Mouse (Mus musculus) forebrain, embryonic 12.5 days (tissue): ENCODE results near the gene Simc1. TPM values are rescaled to one million over a fixed set of nuclear protein-coding genes. Genes with fewer than 3 reads are reported as not detected.
"Not testable (repeated sequence)": the region's sequence is repeated elsewhere in the genome, so short reads cannot be mapped to it uniquely, and the experiment has no call there.

Source experiments
- ATAC-seq: fragments of 200-750 bp; cut with Nextera tagmentation; 2 replicates; pipeline ENCODE4 v1.8.0; 2017; ENCODE audit warnings: moderate TSS enrichment; ENCODE audit not compliant: low FRiP score
- H3K27ac ChIP-seq: fragments of 300-500 bp; sonication (generic); 2 replicates; pipeline ENCODE4 v1.5.1; 2016; ENCODE audit warnings: mild to moderate bottlenecking
- H3K27me3 ChIP-seq: fragments of 300-500 bp; sonication (generic); 2 replicates; pipeline ENCODE4 v1.6.1; 2016; ENCODE audit warnings: mild to moderate bottlenecking
- H3K36me3 ChIP-seq: fragments of 300-500 bp; sonication (generic); replicated peaks from 2 replicates; pipeline ENCODE4 v1.6.1; 2016; ENCODE audit warnings: mild to moderate bottlenecking
- H3K4me1 ChIP-seq: fragments of 300-500 bp; sonication (generic); 2 replicates; pipeline ENCODE4 v1.6.1; 2016
- H3K4me2 ChIP-seq: fragments of 300-500 bp; sonication (generic); 2 replicates; pipeline ENCODE4 v1.6.1; 2016; ENCODE audit warnings: mild to moderate bottlenecking, moderate library complexity
- H3K4me3 ChIP-seq: fragments of 300-500 bp; sonication (generic); replicated peaks from 2 replicates; pipeline ENCODE4 v1.5.1; 2016; ENCODE audit warnings: mild to moderate bottlenecking
- H3K9ac ChIP-seq: fragments of 300-500 bp; sonication (generic); 2 replicates; pipeline ENCODE4 v1.6.1; 2016; ENCODE audit warnings: mild to moderate bottlenecking
- H3K9me3 ChIP-seq: fragments of 300-500 bp; sonication (generic); 2 replicates; pipeline ENCODE4 v1.6.1; 2016
- WGBS: fragments of 180-500 bp; shearing (Covaris S2); methylation state at CpG from one replicate; pipeline ENCODE4 v1.1.7; 2016; 5-methylcytosine and 5-hydroxymethylcytosine counted together
- polyA plus RNA-seq: library from polyadenylated mRNA; unstranded; fragments of >200 nt; fragmentation: Nextera tagmentation; extraction: Ambion mirVana; gene quantifications from 2 replicates; pipeline ENCODE4 v1.2.1, GENCODE M21; 2016

The Simc1 gene
- polyA plus RNA-seq, 1 experiment from 2014 or later = 20.3 TPM

DNA sequence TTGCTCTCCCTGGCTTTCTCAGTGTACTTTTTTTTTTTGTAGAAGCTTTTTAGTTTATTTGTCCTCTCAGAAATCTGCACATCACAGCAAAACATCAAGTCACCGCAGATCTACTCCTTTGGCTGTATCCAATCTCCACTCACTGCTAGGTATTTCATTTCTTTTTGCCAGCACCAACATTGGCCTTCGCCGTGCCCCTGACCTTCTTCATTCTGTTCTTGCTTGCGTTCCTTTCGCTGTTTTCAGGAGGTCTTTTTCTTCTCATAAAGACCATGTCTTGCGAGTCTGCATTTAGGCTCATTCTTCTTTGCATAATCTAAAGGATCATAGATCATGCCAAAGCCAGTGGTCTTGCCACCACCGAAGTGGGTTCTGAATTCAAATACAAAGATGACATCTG, 4.0 kb upstream of the Simc1 start:
- not testable (repeated sequence) for H3K4me3 ChIP-seq, H3K9me3 ChIP-seq, H3K9ac ChIP-seq, H3K4me1 ChIP-seq, H3K4me2 ChIP-seq, ATAC-seq, H3K27ac ChIP-seq, H3K36me3 ChIP-seq, H3K27me3 ChIP-seq
- WGBS = 91% methylated on average over 7 of the region's 7 CpGs

GRCm38 (mm10) chr13:54501352-54501751, 2.2 kb upstream of the Simc1 start:
- Histone ChIP-seq H3K4me1 (peaks cover 17% of the 10 kb centered on the region), H3K9ac (no peak overlapping the region), H3K36me3 (no peaks in the 10 kb centered on the region), H3K27ac (no peak overlapping the region), H3K27me3 (peaks cover 6% of the 10 kb centered on the region), H3K4me3 (no peak overlapping the region), H3K9me3 (no peaks in the 10 kb centered on the region), H3K4me2 (no peak overlapping the region)
- ATAC-seq = no peak
- 80% methylated on average over 2 of the region's 2 CpGs for WGBS

- Histone ChIP-seq H3K4me3 (no peak overlapping the region), H3K9ac (no peak overlapping the region), H3K36me3 (no peaks in the 10 kb centered on the region), H3K27me3 (peaks cover 6% of the 10 kb centered on the region), H3K4me1 (peaks cover 17% of the 10 kb centered on the region), H3K9me3 (no peaks in the 10 kb centered on the region), H3K27ac (no peak overlapping the region), H3K4me2 (no peak overlapping the region)
- ATAC-seq = no peak
- 69% methylated on average over 3 of the region's 3 CpGs for WGBS
Measured at GRCm38 (mm10) chr13:54501957-54502690, 1.5 kb upstream of the Simc1 start.

GRCm38 (mm10) chr13:54503278-54503603, 338 bp upstream of the Simc1 start:
- H3K9ac ChIP-seq = peak overlapping the region; percentile 88
- H3K27me3 ChIP-seq = peaks cover 6% of the 10 kb centered on the region
- no peaks in the 10 kb centered on the region for H3K36me3 ChIP-seq
- peak; percentile 73 for ATAC-seq
- under 1% methylated on average over 14 of the region's 14 CpGs for WGBS
- peaks cover 17% of the 10 kb centered on the region for H3K4me1 ChIP-seq
- H3K4me2 ChIP-seq = peak overlapping the region; percentile 89
- peak overlapping the region; percentile 75; the same call in 1 of the 2 replicates for H3K27ac ChIP-seq
- H3K9me3 ChIP-seq = no peaks in the 10 kb centered on the region
- H3K4me3 ChIP-seq = peak overlapping the region; percentile 77

GRCm38 (mm10) chr13:54504611-54505260, 1.2 kb downstream of the Simc1 start:
- 46% methylated on average over 7 of the region's 7 CpGs for WGBS
- peaks cover 6% of the 10 kb centered on the region for H3K27me3 ChIP-seq
- peak overlapping the region; percentile 77 for H3K4me3 ChIP-seq
- peaks cover 17% of the 10 kb centered on the region for H3K4me1 ChIP-seq
- H3K9ac ChIP-seq = peak overlapping the region; percentile 88
- no peaks in the 10 kb centered on the region for H3K36me3 ChIP-seq
- no peak for ATAC-seq
- H3K9me3 ChIP-seq = no peaks in the 10 kb centered on the region
- H3K4me2 ChIP-seq = peak overlapping the region; percentile 89
- peak overlapping the region; percentile 75; the same call in 1 of the 2 replicates for H3K27ac ChIP-seq

DNA sequence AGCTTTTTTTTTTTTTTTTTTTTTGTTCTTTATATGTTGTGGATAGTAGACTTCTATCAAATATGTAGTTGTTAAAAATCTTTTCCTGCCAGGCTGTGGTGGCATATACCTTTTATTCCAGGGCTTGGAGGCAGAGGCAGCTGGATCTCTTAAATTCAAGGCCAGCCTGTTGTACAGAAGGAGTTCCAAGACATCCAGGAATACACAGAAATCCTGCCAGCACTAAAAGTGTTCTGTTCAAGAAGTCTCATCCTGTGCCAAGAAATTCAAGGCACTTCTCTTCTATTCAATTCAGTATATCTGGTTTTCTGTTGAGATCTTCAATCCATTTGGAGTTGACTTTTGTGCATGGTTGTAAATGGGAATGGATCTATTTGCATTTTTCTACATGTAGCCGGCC, 2.3 kb downstream of the Simc1 start:
- Histone ChIP-seq H3K4me2 (no peak overlapping the region), H3K4me3 (no peak overlapping the region), H3K9me3 (no peaks in the 10 kb centered on the region), H3K27ac (no peak overlapping the region), H3K27me3 (peaks cover 6% of the 10 kb centered on the region), H3K4me1 (peaks cover 17% of the 10 kb centered on the region), H3K36me3 (no peaks in the 10 kb centered on the region), H3K9ac (no peak overlapping the region)
- WGBS = 92% methylated on average over 1 of the region's 1 CpGs
- no peak for ATAC-seq

GRCm38 (mm10) chr13:54520221-54520620, 16.6 kb downstream of the Simc1 start:
- no peak overlapping the region for H3K27ac ChIP-seq
- no peaks in the 10 kb centered on the region for H3K9me3 ChIP-seq
- ATAC-seq = no peak
- H3K9ac ChIP-seq = no peak overlapping the region
- 90% methylated on average over 4 of the region's 4 CpGs for WGBS
- no peak overlapping the region for H3K4me3 ChIP-seq
- no peaks in the 10 kb centered on the region for H3K4me1 ChIP-seq
- no peaks in the 10 kb centered on the region for H3K27me3 ChIP-seq
- peaks cover 18% of the 10 kb centered on the region for H3K36me3 ChIP-seq
- no peak overlapping the region for H3K4me2 ChIP-seq

DNA sequence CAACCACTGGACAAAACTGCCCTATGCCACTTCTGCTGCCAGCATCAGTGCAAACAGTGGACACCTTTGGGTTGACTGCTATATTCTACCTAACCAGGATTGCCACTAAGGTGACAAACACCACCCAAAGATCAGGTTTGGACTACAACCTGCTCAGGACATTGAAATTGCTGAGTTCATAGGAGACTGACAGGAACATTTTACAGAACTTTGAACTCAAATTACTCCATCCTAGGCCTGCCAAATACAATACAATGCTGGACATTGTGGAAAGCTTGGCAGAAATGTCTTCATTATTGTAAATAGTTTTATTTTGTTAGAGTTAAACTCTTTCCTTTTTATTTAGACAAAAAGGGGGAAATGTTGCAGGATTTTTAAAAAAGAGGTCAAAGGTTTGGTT, 17.6 kb downstream of the Simc1 start:
- Histone ChIP-seq H3K9ac (no peak overlapping the region), H3K27ac (no peak overlapping the region), H3K4me2 (no peak overlapping the region), H3K36me3 (peaks cover 22% of the 10 kb centered on the region), H3K27me3 (no peaks in the 10 kb centered on the region), H3K4me3 (no peak overlapping the region), H3K4me1 (no peaks in the 10 kb centered on the region), H3K9me3 (no peaks in the 10 kb centered on the region)
- no peak for ATAC-seq

- no peak for ATAC-seq
- no peak overlapping the region for H3K4me3 ChIP-seq
- H3K27ac ChIP-seq = no peak overlapping the region
- no peak overlapping the region for H3K9ac ChIP-seq
- no peaks in the 10 kb centered on the region for H3K4me1 ChIP-seq
- peaks cover 67% of the 10 kb centered on the region for H3K36me3 ChIP-seq
- no peaks in the 10 kb centered on the region for H3K27me3 ChIP-seq
- no peak overlapping the region for H3K4me2 ChIP-seq
- WGBS = 88% methylated on average over 6 of the region's 6 CpGs
- no peaks in the 10 kb centered on the region for H3K9me3 ChIP-seq
Measured at GRCm38 (mm10) chr13:54527140-54527539, 23.6 kb downstream of the Simc1 start.

- no peak for ATAC-seq
- Histone ChIP-seq H3K27ac (no peak overlapping the region), H3K9ac (no peak overlapping the region), H3K36me3 (peaks cover 66% of the 10 kb centered on the region), H3K4me3 (no peak overlapping the region), H3K27me3 (no peaks in the 10 kb centered on the region), H3K4me1 (no peaks in the 10 kb centered on the region), H3K4me2 (no peak overlapping the region), H3K9me3 (no peaks in the 10 kb centered on the region)
Measured at GRCm38 (mm10) chr13:54532134-54532533, 28.6 kb downstream of the Simc1 start.

- no peaks in the 10 kb centered on the region for H3K27me3 ChIP-seq
- H3K27ac ChIP-seq = no peak overlapping the region
- ATAC-seq = no peak
- H3K9ac ChIP-seq = no peak overlapping the region
- H3K4me3 ChIP-seq = no peak overlapping the region
- WGBS = 84% methylated on average over 7 of the region's 7 CpGs
- H3K36me3 ChIP-seq = peaks cover 57% of the 10 kb centered on the region
- H3K4me1 ChIP-seq = no peaks in the 10 kb centered on the region
- no peak overlapping the region for H3K4me2 ChIP-seq
- H3K9me3 ChIP-seq = no peaks in the 10 kb centered on the region
Measured at GRCm38 (mm10) chr13:54548036-54548435, 44.5 kb downstream of the Simc1 start.

DNA sequence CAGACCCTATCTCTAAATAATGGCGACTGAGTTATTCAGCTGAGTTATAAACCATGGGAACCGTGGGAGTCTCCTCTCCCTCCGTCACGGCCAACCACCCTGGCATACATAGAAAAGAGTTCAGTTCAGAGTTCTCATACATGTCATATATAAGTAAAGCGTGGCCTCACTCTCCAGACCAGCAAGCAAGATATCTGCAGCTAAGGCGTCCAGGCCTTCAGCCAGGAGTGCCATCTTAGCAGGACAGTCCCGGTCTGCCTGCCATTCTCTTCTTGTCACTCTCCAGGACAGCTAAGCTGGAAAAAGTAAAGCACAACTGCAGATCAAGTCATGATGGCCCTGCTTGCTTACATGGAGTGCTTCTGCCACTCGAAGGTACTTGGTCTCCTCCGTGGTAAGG, 52.6 kb downstream of the Simc1 start:
- Histone ChIP-seq H3K4me3 (no peak overlapping the region), H3K4me1 (no peaks in the 10 kb centered on the region), H3K9me3 (no peaks in the 10 kb centered on the region), H3K36me3 (peaks cover 95% of the 10 kb centered on the region), H3K27ac (no peak overlapping the region), H3K4me2 (no peak overlapping the region), H3K27me3 (no peaks in the 10 kb centered on the region), H3K9ac (no peak overlapping the region)
- ATAC-seq = no peak
- 93% methylated on average over 9 of the region's 9 CpGs for WGBS

- H3K4me3 ChIP-seq = no peak overlapping the region
- no peak overlapping the region for H3K9ac ChIP-seq
- 90% methylated on average over 3 of the region's 3 CpGs for WGBS
- no peaks in the 10 kb centered on the region for H3K9me3 ChIP-seq
- H3K4me1 ChIP-seq = no peaks in the 10 kb centered on the region
- no peak for ATAC-seq
- no peaks in the 10 kb centered on the region for H3K27me3 ChIP-seq
- no peak overlapping the region for H3K4me2 ChIP-seq
- H3K36me3 ChIP-seq = peaks cover 95% of the 10 kb centered on the region
- no peak overlapping the region for H3K27ac ChIP-seq
Measured at GRCm38 (mm10) chr13:54556796-54557195, 53.2 kb downstream of the Simc1 start.
